Mouse (Mus musculus) erythroblast, embryonic 14.5 days (primary cell): ENCODE measurements around the gene Lat2.

Experiments used
- GATA1 ChIP-seq: IDR thresholded peaks from 2 replicates; pipeline ENCODE4 v1.6.1; 2012; ENCODE audit warnings: low read length, inconsistent platforms, mixed read lengths
- TAL1 ChIP-seq: IDR thresholded peaks from 3 replicates; pipeline ENCODE4 v1.6.1; 2012; ENCODE audit warnings: low read length, inconsistent platforms, mixed read lengths

GRCm38 (mm10) chr5:134629508-134629907 lies 14.7 kb upstream of the Lat2 start:
- TF ChIP-seq GATA1: no peak
- TF ChIP-seq TAL1: no peak
